Mouse (Mus musculus): ENCODE data around the gene Rad51ap2.

Gene Rad51ap2

DNA sequence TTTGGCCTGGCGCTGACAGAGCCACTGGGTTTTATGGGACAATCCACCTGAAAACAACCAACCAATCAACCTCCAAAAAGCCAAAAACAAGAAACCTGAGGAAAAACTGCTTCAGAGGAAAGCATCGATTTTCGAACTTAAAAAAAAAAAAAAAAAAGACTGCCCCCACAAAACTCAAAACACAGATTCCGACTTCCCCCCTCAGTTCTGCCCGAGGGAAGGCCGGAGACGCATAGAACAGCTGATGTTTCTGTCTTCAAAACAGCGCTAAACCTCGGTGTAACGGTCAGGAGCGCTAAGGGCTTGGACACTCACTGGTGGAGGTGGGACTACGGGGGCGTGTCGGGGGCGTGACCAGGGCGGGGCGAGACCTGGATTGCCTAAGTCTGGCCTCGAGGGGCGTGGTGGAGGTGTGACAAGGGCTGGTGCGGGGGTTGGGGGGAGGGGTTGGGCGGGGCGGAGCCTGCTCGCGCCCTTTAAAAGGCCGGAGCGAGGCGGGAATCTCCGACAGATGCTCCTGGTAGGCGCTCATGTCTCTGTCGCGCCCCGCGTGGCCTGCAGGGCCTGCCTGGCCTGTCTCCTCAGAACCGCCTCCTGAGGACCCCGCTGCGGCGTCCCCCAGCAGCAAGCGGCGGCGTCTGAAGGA lies at the start of gene Rad51ap2:
TSS of gene Rad51ap2 (plus strand) at position 531 of the 646 bp plus-strand sequence.
- DNase-seq (ENCODE audit: low spot score in 2 of 2) = peak; percentile 68 to 77

DNA sequence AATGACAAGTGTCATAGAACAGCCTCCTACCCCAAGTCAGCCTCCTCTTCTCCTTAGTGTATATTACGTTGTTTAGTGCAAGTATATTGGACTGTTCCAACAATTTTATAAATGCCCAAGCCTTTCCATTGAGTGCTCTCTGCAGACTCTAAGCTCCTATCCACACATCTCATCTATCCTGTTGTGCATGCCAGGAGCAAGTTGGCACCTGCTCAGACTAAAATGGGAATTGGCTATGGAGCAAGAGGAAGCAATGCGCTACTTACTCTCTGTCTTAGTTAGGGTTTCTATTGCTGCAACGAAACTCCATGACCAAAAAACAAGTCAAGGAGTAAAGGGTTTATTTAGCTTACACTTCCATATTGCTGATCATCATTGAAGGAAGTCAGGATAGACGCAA lies 48.2 kb upstream of the Rad51ap2 start:
- no peak for DNase-seq (ENCODE audit: low spot score in 2 of 2)

DNA sequence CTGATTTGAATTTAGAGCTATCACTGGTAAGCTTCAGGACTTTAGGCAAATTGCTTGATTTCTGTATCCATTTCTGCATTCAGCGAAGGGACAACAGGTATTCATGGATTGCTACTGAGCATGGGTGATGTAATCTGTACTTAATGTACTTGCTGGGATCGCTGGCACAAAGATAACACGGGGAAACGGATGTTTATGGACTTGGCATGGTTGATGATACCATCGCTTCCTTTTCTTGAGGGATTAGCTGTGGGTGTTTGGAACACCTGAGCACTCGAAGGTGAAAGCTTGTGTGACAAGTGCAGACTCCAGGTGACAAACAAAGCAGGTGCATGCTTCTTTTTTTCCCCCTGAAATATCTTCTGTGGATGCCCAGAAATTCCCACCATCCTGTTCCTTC lies 37.8 kb upstream of the Rad51ap2 start:
- DNase-seq (ENCODE audit: low spot score in 2 of 2) = no peak

DNA sequence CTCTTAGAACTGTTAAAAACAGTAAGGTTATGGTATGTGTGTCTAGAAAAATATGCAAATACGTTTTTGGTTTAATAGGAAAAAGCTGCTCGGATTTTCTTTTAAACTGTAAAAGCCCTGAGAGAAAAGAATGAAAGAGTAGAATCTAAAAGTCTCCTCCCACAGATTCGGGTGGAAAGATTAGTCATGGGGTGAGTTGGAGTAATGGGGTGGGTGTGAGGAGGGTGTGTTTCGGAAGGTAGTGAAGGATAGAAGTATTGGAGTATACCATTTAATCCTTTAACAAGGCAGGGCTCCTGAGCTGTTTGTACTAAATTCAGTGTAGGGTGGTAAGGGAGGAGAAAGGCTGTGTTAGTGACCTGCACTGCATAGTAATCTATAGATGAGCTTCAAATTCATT lies 28.5 kb upstream of the Rad51ap2 start:
- DNase-seq (ENCODE audit: low spot score in 2 of 2) = no peak

DNA sequence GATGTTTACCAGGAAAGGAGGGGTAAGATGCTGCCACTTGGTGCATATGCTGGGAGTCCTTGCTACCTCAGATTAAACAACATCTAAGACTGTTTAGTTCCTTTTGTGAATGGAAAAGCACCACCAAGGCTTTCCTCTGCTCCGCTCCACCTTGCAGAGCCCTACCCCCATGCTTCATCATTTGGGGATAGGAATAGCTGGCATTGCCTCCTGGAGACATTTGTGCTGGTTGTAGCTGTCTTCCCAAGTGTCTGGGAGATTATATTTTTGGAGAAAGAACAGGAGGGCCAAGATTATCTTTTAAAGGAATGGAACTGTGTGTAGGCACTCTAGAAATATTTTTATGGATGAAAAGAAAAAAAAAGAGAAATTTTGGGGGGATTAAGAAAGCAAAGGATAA lies 22.8 kb upstream of the Rad51ap2 start:
- no peak for DNase-seq (ENCODE audit: low spot score in 2 of 2)

DNA sequence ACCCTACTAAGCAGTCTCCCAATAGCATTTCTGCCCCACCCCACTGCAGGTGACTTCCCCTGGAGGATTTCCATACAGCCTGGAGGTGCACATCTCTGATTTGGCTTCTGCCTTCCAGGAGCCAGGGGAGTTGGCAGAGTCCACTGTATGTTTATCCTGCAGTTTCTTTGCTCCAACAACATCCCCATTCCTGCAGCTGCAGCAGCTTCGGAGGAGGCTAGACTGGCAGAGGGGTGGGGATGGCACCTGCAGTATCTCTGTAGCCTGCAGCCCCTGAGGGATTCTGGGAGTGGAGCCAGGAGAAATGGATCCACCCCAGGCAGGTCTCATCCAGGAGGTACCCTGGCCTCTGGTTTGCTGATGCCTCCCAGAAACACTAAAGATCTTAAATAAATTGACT lies 22.2 kb upstream of the Rad51ap2 start:
- DNase-seq (ENCODE audit: low spot score in 2 of 2) = no peak

DNA sequence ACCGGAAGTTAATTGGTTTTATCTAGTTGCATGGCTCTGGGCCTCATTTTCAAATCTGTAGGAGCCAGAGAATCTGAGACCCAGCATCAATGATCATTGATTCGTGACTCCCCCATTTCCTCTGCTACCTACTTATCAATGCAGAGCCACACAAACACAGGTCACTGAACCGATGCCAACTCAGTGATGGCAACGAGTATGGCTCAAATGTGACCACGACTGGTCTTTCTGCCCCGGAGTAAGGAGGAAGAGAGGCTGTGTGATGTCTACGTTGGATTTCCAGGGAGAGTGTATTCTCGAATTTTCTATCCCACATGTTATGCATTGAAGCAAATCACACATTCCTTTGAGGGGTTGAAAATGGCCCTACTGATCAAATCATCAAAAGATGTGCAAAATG lies 21.4 kb upstream of the Rad51ap2 start:
- DNase-seq (ENCODE audit: low spot score in 2 of 2) = no peak

DNA sequence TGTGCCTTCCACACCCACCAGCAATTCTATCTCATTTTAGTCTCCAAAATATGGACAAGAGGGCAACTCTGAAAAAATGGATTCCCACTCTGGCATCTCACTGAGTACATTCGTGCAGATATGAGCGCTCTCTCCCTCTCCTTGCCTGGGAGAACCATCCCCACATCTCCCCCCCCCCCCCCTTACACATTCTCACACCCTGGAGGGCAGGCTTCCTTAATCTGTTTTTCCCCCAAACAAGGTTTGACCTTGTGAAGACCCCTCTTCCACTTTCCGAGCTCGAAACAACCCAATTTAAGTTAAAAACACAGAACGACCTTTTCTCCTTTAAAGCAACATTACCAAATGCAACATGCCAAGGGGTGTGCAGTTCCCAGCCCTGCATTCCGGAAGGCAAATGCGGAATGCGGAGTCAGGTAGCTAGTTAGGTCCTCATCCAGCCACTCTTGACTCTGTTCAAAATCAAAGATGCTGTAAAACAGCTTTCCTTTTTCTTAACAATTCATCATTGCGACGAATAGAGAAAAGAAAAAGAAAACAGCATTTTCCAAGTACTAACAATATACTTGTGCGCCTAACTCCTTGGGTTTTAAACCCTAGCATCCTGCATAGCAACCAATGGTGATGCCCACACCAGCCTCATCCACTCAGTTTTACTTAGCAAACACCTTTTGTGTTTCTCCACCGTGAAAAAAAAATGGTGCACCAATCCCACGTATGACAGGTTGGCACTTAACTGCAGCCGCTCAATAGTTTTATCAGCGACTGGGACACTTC lies 20.4 kb upstream of the Rad51ap2 start:
- DNase-seq (ENCODE audit: low spot score in 2 of 2) = no peak

DNA sequence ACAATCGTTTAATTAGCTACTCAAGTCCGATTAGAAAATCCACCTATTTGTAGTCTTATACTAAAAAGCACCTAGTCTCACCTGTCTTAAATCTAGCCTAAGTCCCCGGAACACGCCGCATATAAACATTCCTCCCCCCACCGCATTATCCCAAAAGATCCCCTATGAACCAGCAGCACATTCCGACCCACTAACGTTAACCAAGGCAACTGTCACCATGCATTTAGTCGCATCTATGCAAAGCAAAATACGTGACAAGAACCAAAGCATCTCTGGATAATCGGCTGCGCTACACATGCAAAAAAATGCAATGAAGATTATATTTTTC lies 19.9 kb upstream of the Rad51ap2 start:
- DNase-seq (ENCODE audit: low spot score in 2 of 2) = peak in 1 of 2 experiments; percentile 11

DNA sequence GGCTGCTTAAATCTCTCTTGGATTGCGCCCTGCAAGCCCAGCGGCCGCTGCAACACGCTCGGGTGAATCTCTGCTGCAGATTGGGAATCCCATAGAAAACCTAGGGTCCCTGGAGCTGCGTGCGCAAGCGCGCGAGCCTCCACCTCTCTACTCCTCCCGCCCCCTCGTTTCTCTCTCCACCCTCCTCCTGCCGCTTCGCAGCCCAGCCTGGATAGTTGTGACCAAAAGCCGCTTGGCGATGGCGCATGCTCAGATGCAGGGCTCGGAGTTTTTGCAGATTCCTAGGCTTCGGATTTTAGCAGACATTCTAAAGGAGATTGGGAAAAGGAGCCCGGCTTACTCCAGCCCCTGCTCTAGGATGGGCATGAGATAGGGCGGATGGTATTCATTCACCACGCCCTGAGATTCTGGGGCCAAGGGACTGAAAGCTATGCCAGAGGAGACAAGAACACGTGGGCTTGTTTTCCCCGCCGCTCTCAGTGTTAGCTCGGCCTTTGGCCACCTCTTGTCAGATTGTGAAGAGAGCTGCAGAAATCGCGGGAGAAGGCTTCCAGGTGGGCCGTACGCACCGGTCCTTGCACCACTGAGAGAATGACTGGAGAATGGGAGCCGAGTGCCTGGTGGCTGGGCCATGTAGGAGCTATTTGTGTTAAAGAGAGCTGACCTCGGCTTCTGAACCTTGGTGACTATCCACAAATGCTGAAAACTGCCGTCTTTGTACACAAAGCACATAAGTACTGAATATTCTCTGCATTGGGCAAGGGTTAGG lies 19.2 kb upstream of the Rad51ap2 start, which contains the start of gene Vsnl1:
TSS of gene Vsnl1 (minus strand) at position 117 of the 769 bp plus-strand sequence.
- DNase-seq (ENCODE audit: low spot score in 2 of 2) = peak; percentile 86 to 89

DNA sequence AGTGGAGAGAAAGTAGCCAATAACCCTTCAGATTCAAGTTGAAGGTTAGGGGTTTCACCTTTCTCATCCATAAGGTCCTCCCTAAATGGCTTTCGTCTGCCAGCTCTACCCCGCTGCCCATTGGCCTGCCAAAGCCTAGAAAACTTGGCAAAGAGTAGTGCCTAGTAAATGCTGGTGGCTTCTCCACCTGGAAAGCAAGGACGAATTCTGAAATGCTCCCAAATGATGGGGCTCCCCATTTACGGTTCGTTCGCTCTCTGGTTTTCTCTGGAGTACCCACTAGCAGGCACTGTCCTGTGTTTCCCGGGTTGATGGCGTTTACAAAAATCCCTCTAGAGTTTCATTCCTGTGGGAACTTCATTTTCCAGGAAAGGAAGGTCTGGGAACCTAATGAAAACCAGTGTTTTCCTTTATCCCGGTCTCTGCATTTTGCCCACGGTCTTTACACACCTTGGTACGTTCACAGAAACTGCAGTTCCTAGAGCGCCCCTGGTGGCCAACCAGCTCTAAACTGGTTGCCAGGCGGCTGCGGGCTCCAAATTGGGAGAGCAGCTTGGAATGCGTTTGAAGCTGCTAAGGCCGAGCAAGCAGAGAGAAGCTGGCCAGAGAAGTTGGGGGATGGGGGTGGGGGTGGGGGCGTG lies 18.5 kb upstream of the Rad51ap2 start:
- peak; percentile 72 to 81 for DNase-seq (ENCODE audit: low spot score in 2 of 2)

DNA sequence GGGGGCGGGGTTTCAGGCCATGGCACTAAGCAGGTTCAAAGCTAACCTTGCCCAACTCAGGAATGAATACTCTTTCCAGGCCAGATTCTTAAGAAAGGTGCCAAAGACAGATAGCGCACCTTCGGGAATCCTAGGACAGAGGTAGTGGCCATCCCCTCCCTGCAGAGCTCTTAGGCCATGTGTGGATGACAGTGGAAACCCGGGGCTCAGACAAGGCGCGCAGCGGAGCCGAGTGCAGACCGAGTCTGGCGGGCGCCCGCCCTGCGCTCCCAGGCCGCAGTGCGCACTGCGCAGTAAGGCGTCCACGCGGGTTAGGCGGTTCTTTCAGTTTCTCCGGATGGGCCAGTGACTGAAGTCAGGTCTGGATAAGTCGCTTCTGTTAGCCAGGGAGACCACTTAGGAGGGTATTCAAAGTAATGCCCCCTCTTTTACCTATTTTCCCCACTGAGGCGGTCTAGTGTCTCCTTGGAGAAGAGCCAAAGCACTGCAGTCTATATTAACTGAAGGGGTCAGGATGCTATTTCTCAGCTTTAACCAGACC lies 17.9 kb upstream of the Rad51ap2 start:
- no peak for DNase-seq (ENCODE audit: low spot score in 2 of 2)

DNA sequence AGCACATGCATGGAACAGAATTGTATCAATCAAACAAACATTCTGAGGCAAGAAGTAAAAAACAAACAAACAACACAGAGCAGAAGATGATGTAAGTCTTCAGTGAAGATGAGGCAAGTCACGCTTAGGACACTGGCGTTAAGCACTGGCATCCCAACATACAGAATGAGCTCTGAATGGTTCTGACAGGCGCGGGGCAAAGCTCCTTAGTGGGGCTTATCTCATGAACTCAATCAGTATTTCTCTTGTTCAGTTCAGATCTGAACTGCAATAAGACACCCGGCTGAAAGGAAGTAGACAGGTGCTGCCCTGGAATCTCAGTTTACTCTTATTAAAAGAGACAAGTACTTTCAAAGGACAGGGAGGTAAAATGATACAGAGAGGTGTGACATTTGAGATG lies 1.7 kb upstream of the Rad51ap2 start:
- no peak for DNase-seq (ENCODE audit: low spot score in 2 of 2)

DNA sequence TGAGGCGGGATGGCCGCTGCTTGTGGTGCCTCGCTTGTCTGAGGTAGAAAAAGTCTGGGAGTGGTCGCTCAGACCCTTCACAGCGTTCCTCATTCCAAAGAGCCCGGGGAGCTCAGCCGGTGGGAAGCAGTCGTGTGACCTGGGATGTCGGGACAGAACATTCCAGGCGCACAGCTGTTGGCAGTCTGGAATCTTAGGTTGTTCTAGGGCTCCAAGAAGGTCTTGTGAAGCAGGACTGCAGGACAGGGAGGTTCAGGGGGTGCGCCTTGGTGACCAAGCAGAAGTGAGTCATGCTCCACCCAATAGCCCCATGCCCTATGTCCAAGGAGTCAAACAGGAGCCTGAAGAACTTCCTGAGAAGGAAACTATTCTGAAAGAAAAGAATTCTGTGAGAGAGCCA lies 334 bp downstream of the Rad51ap2 start:
- peak in 1 of 2 experiments; percentile 18 for DNase-seq (ENCODE audit: low spot score in 2 of 2)

DNA sequence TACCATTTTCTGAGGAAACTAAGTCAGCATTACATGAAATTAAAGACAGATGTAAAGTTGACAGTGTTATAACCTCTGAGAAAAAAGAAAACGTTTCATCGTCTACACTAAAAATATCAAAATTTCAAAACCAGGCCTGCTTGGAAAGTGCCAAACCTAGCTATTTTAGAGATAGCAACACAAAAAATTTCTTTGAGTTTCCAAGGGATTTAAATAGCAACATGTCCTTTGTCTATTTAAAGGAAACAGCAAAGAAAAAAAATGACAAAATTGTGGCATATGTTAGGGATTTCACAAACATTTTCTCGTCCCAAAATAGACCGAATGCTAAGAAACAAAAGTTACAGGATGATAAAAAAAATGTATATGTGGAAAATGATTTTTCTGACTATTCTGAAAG lies 753 bp downstream of the Rad51ap2 start:
- no peak for DNase-seq (ENCODE audit: low spot score in 2 of 2)
